Mouse (Mus musculus) heart, postnatal 0 days (tissue): ENCODE measurements around the gene Traf2. TPM values are rescaled to one million over a fixed set of nuclear protein-coding genes. Genes with fewer than 3 reads are reported as not detected.

Experiments
- ATAC-seq: fragments of 200-750 bp; cut with Nextera tagmentation; 2 replicates; pipeline ENCODE4 v1.8.0; 2017; ENCODE audit warnings: low read depth, moderate number of reproducible peaks, moderate library complexity; ENCODE audit not compliant: insufficient read depth
- DNase-seq: peaks from one replicate; pipeline ENCODE4 v3.0.0-alpha.2; 2016; ENCODE audit warnings: low spot score
- H3K27ac ChIP-seq: fragments of 300-500 bp; sonication (generic); 2 replicates; pipeline ENCODE4 v1.5.1; 2014; ENCODE audit warnings: low read depth, mild to moderate bottlenecking
- H3K27me3 ChIP-seq: fragments of 300-500 bp; sonication (generic); 2 replicates; pipeline ENCODE4 v1.6.1; 2014; ENCODE audit warnings: low read length, mixed read lengths; ENCODE audit not compliant: control insufficient read depth, insufficient read depth
- H3K36me3 ChIP-seq: fragments of 300-500 bp; sonication (generic); replicated peaks from 2 replicates; pipeline ENCODE4 v1.6.1; 2014; ENCODE audit warnings: low read length, mixed read lengths; ENCODE audit not compliant: control insufficient read depth, insufficient read depth
- H3K4me1 ChIP-seq: fragments of 300-500 bp; sonication (generic); 2 replicates; pipeline ENCODE4 v1.6.1; 2014; ENCODE audit warnings: antibody characterized with exemption; ENCODE audit not compliant: control insufficient read depth, insufficient read depth
- H3K4me2 ChIP-seq: fragments of 300-500 bp; sonication (generic); 2 replicates; pipeline ENCODE4 v1.6.1; 2014; ENCODE audit warnings: low read depth, mild to moderate bottlenecking, low read length, moderate library complexity
- H3K4me3 ChIP-seq: fragments of 300-500 bp; sonication (generic); 2 replicates; pipeline ENCODE4 v1.5.1; 2014; ENCODE audit warnings: low read depth, low read length
- H3K9ac ChIP-seq: fragments of 300-500 bp; sonication (generic); replicated peaks from 2 replicates; pipeline ENCODE4 v1.6.1; 2014; ENCODE audit warnings: low read depth, low read length, mixed read lengths
- H3K9me3 ChIP-seq: fragments of 300-500 bp; sonication (generic); replicated peaks from 2 replicates; pipeline ENCODE4 v1.6.1; 2016; ENCODE audit warnings: low read length; ENCODE audit not compliant: control insufficient read depth
- CTCF ChIP-seq: IDR thresholded peaks from 2 replicates; pipeline ENCODE4 v1.5.1; 2016; ENCODE audit warnings: antibody characterized with exemption, control low read depth, low read depth
- EP300 ChIP-seq: IDR thresholded peaks from 2 replicates; pipeline ENCODE4 v1.6.1; 2016; ENCODE audit warnings: antibody characterized with exemption, low read depth
- WGBS: fragments of 180-500 bp; shearing (Covaris S2); extraction: QIAGEN DNeasy Blood & Tissue Kit; methylation state at CpG from one replicate; pipeline ENCODE4 v1.1.7; 2014; 5-methylcytosine and 5-hydroxymethylcytosine counted together
- polyA plus RNA-seq: library from polyadenylated mRNA; unstranded; fragments of >200 nt; fragmentation: Nextera tagmentation; extraction: Ambion mirVana; gene quantifications from 2 replicates; pipeline ENCODE4 v1.2.1, GENCODE M21; 2015
- total RNA-seq: library from RNA; depleted of rRNA; stranded (reverse); fragments of >200 nt; gene quantifications from 2 replicates; pipeline ENCODE4 v1.2.3, GENCODE M21; 2014; ENCODE audit warnings: low replicate concordance

Gene Traf2
- total and polyA plus RNA-seq, 2 experiments from 2014 or later: 6.3 to 15.8 TPM

DNA sequence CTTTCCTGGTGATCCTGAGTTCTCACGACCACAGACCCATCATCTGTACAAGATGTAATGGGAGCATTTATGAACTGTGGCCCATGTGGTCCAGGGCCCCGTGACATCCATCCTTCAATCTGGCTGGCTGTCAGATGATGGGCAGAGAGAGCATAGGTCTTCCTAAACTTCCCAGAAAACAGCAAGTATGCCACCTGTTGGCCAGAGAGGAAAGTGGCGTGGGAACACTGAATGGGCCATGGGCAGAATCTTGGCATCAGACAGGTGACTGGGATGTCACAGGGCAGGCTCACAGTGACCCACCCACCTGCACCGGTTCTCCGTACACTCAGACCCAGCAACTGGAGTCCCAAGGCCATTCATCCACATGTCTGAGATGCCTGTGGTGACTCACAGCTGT lies 4.4 kb upstream of the Traf2 start:
- peak; percentile 42 for DNase-seq
- Histone ChIP-seq H3K36me3 (no peaks in the 10 kb centered on the region), H3K4me1 (peaks cover under 1% of the 10 kb centered on the region), H3K27ac (no peak overlapping the region), H3K27me3 (no peaks in the 10 kb centered on the region), H3K9ac (no peak overlapping the region), H3K4me3 (no peak overlapping the region), H3K9me3 (no peaks in the 10 kb centered on the region), H3K4me2 (no peak overlapping the region)
- 30% methylated on average over 5 of the region's 5 CpGs for WGBS
- ATAC-seq: no peak
- TF ChIP-seq CTCF: peak; percentile 75
- no peak for TF ChIP-seq EP300

DNA sequence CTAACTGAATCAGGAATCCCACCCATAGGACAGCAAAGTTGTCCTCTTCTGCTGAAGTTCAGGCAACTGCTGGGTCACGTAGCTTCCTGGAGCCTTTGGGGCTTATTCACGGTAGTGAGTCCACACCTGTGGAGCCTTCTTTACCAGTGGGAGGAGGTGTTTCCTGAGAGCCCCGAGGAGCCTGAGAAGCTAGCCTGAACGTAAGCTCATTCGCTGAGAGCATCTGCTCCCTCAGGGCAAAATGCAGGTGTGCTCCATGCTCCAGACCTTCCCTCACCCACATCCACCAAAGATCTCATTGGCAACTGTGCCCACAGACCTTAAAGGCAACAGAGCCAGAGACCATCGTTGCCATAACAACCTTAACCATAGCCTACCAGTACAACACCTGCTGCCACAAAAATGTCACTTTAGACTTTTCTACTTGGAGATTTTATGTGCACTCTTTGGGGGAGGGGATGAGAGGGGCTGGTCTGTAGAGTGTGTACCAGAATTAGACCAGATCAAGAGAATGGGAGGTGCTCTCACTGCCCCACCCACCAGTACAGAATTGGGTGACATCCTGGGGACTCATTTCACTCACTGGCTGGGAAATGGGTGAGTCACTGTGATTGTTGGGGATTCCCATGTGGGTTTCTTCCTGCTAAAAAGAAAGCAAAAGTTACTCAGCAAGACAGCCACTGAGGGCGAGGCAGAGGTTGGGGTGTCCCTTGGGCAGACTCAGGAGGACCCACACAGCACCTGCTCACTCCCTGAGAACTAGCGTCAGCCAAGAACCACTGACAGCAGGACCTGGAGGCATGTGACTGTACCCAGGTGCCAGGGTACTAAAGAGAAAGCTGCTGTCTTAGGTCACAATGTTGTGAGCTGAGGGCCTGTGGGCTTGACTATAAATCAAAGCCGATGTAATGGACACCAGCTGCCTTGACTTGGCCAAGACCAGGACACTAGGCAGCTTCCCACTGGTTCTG lies 2.6 kb upstream of the Traf2 start:
- ATAC-seq: no peak
- Histone ChIP-seq H3K27me3 (no peaks in the 10 kb centered on the region), H3K9me3 (no peaks in the 10 kb centered on the region), H3K4me3 (no peak overlapping the region), H3K27ac (no peak overlapping the region), H3K36me3 (no peaks in the 10 kb centered on the region), H3K9ac (no peak overlapping the region), H3K4me2 (no peak overlapping the region), H3K4me1 (peaks cover 10% of the 10 kb centered on the region)
- WGBS: 56% methylated on average over 9 of the region's 9 CpGs
- TF ChIP-seq CTCF: no peak
- TF ChIP-seq EP300: no peak
- DNase-seq: no peak

- peaks cover 10% of the 10 kb centered on the region for H3K4me1 ChIP-seq
- H3K9ac ChIP-seq: peak overlapping the region; percentile 76
- DNase-seq (peak; percentile 50), ATAC-seq (peak; percentile 73)
- WGBS: 5% methylated on average over 37 of the region's 43 CpGs
- peak overlapping the region; percentile 77 for H3K4me2 ChIP-seq
- H3K9me3 ChIP-seq: no peaks in the 10 kb centered on the region
- peak overlapping the region; percentile 77 for H3K27ac ChIP-seq
- peak overlapping the region; percentile 77 for H3K4me3 ChIP-seq
- H3K36me3 ChIP-seq: 0 out of 2 replicates have a peak, but pooled peaks cover 3% of the 10 kb centered on the region
- no peaks in the 10 kb centered on the region for H3K27me3 ChIP-seq
- TF ChIP-seq CTCF: no peak
- no peak for TF ChIP-seq EP300
Measured at GRCm38 (mm10) chr2:25545996-25546810, 537 bp downstream of the Traf2 start.

- Histone ChIP-seq H3K9me3 (no peaks in the 10 kb centered on the region), H3K4me2 (no peak overlapping the region), H3K27ac (no peak overlapping the region), H3K4me1 (peaks cover 10% of the 10 kb centered on the region), H3K36me3 (peaks cover 23% of the 10 kb centered on the region), H3K27me3 (no peaks in the 10 kb centered on the region), H3K4me3 (no peak overlapping the region), H3K9ac (no peak overlapping the region)
- DNase-seq (no peak), ATAC-seq (no peak)
- 88% methylated on average over 10 of the region's 10 CpGs for WGBS
- TF ChIP-seq CTCF: no peak
- TF ChIP-seq EP300: no peak
Measured at GRCm38 (mm10) chr2:25541644-25542367, 4.9 kb downstream of the Traf2 start.

GRCm38 (mm10) chr2:25540541-25540948 lies 6.2 kb downstream of the Traf2 start:
- WGBS: 95% methylated on average over 4 of the region's 4 CpGs
- Histone ChIP-seq H3K4me1 (peaks cover 8% of the 10 kb centered on the region; the same call in 1 of the 2 replicates), H3K27me3 (no peaks in the 10 kb centered on the region), H3K9ac (no peak overlapping the region), H3K36me3 (peaks cover 34% of the 10 kb centered on the region), H3K27ac (no peak overlapping the region), H3K4me2 (no peak overlapping the region), H3K9me3 (no peaks in the 10 kb centered on the region), H3K4me3 (no peak overlapping the region)
- TF ChIP-seq EP300 (no peak), CTCF (no peak)
- DNase-seq: no peak
- no peak for ATAC-seq
